Mouse (Mus musculus): ENCODE data around the gene Spata1. TPM values are rescaled to one million over a fixed set of nuclear protein-coding genes. Genes with fewer than 3 reads are reported as not detected.

Gene Spata1
- polyA plus RNA-seq (2015; fragmentation: Nextera tagmentation; extraction: Ambion mirVana), result 4.2 and 5.5 TPM in 2 replicates

- under 1% methylated on average over 44 of the region's 88 CpGs for WGBS
- Histone ChIP-seq H3K4me3 (peak within 1 kb of the TSS; percentile 82), H3K36me3 (replicated peaks) (no peaks in the 10 kb centered on the region), H3K27ac (peak within 1 kb of the TSS; percentile 74), H3K9me3 (no peaks in the 10 kb centered on the region), H3K9ac (peak within 1 kb of the TSS; percentile 69), H3K27me3 (replicated peaks) (no peaks in the 10 kb centered on the region), H3K4me2 (peak within 1 kb of the TSS; percentile 75), H3K4me1 (peaks cover 14% of the 10 kb centered on the region)
- peak; percentile 89 for ATAC-seq (replicated peaks)
Measured at GRCm38 (mm10) chr3:146499431-146500002, at the start of gene Spata1, which contains the start of gene Gng5. Gene Spata1 (minus strand): TSS chr3:146499753. Gene Gng5 (plus strand): TSS chr3:146499807.

- WGBS, result 40% methylated on average over 1 of the region's 1 CpGs
- no peaks in the 10 kb centered on the region for H3K9me3 ChIP-seq
- H3K27me3 ChIP-seq (replicated peaks), result no peaks in the 10 kb centered on the region
- H3K9ac ChIP-seq, result no peak overlapping the region
- H3K27ac ChIP-seq, result no peak overlapping the region
- H3K36me3 ChIP-seq (replicated peaks), result no peaks in the 10 kb centered on the region
- no peak for ATAC-seq (replicated peaks)
- H3K4me3 ChIP-seq, result no peak overlapping the region
- no peaks in the 10 kb centered on the region for H3K4me1 ChIP-seq
- no peak overlapping the region for H3K4me2 ChIP-seq
Measured at GRCm38 (mm10) chr3:146543632-146544031, 44.1 kb upstream of the Spata1 start.

- no peak for ATAC-seq (replicated peaks)
- H3K9me3 ChIP-seq, result no peaks in the 10 kb centered on the region
- H3K4me3 ChIP-seq, result no peak overlapping the region
- H3K36me3 ChIP-seq (replicated peaks), result no peaks in the 10 kb centered on the region
- no peak overlapping the region for H3K4me2 ChIP-seq
- no peak overlapping the region for H3K9ac ChIP-seq
- H3K27me3 ChIP-seq (replicated peaks), result no peaks in the 10 kb centered on the region
- 89% methylated on average over 4 of the region's 4 CpGs for WGBS
- no peaks in the 10 kb centered on the region for H3K4me1 ChIP-seq
- H3K27ac ChIP-seq, result no peak overlapping the region
Measured at GRCm38 (mm10) chr3:146540521-146541273, 41.1 kb upstream of the Spata1 start.

- Histone ChIP-seq H3K27ac (no peak overlapping the region), H3K27me3 (replicated peaks) (no peaks in the 10 kb centered on the region), H3K36me3 (replicated peaks) (no peaks in the 10 kb centered on the region), H3K4me3 (no peak overlapping the region), H3K4me2 (no peak overlapping the region), H3K9ac (no peak overlapping the region), H3K4me1 (no peaks in the 10 kb centered on the region), H3K9me3 (no peaks in the 10 kb centered on the region)
- 53% methylated on average over 6 of the region's 6 CpGs for WGBS
- no peak for ATAC-seq (replicated peaks)
Measured at GRCm38 (mm10) chr3:146534986-146535385, 35.4 kb upstream of the Spata1 start.

GRCm38 (mm10) chr3:146528335-146528734, 28.8 kb upstream of the Spata1 start:
- ATAC-seq (replicated peaks), result no peak
- Histone ChIP-seq H3K27ac (peak overlapping the region; percentile 11; the same call in 1 of the 2 replicates), H3K27me3 (replicated peaks) (no peaks in the 10 kb centered on the region), H3K4me2 (no peak overlapping the region), H3K9me3 (no peaks in the 10 kb centered on the region), H3K36me3 (replicated peaks) (no peaks in the 10 kb centered on the region), H3K4me1 (no peaks in the 10 kb centered on the region), H3K4me3 (no peak overlapping the region), H3K9ac (no peak overlapping the region)
- WGBS, result 15% methylated on average over 2 of the region's 2 CpGs

GRCm38 (mm10) chr3:146521652-146522020, 22.1 kb upstream of the Spata1 start:
- Histone ChIP-seq H3K4me1 (peaks cover 4% of the 10 kb centered on the region; the same call in 1 of the 2 replicates), H3K27ac (peak overlapping the region; percentile 99), H3K27me3 (replicated peaks) (no peaks in the 10 kb centered on the region), H3K9me3 (no peaks in the 10 kb centered on the region), H3K36me3 (replicated peaks) (peaks cover 14% of the 10 kb centered on the region; the same call in 1 of the 2 replicates), H3K9ac (0 out of 2 replicates have a peak overlapping the region, but pooled peaks have one; percentile 15), H3K4me2 (peak overlapping the region; percentile 66), H3K4me3 (peak overlapping the region; percentile 91)
- ATAC-seq (replicated peaks), result 0 out of 2 replicates have a peak, but pooled peaks have one; percentile 9
- WGBS, result 12% methylated on average over 8 of the region's 8 CpGs

- ATAC-seq (replicated peaks), result peak; percentile 96
- Histone ChIP-seq H3K9me3 (no peaks in the 10 kb centered on the region), H3K9ac (peak within 1 kb of the TSS; percentile 88), H3K27me3 (replicated peaks) (no peaks in the 10 kb centered on the region), H3K36me3 (replicated peaks) (peaks cover 14% of the 10 kb centered on the region; the same call in 1 of the 2 replicates), H3K4me1 (peaks cover 4% of the 10 kb centered on the region; the same call in 1 of the 2 replicates), H3K4me3 (peak within 1 kb of the TSS; percentile 91), H3K4me2 (peak within 1 kb of the TSS; percentile 66), H3K27ac (peak within 1 kb of the TSS; percentile 99)
- WGBS, result under 1% methylated on average over 64 of the region's 82 CpGs
Measured at GRCm38 (mm10) chr3:146520798-146521651, 21.5 kb upstream of the Spata1 start, which contains the start of gene Rpf1. Gene Rpf1 (minus strand): TSS chr3:146521429.

GRCm38 (mm10) chr3:146520226-146520797, 20.8 kb upstream of the Spata1 start:
- H3K9me3 ChIP-seq, result no peaks in the 10 kb centered on the region
- 35% methylated on average over 5 of the region's 5 CpGs for WGBS
- H3K36me3 ChIP-seq (replicated peaks), result peaks cover 17% of the 10 kb centered on the region; the same call in 1 of the 2 replicates
- H3K4me1 ChIP-seq, result peaks cover 4% of the 10 kb centered on the region; the same call in 1 of the 2 replicates
- peak; percentile 28 for ATAC-seq (replicated peaks)
- H3K4me3 ChIP-seq, result peak overlapping the region; percentile 91
- H3K9ac ChIP-seq, result peak overlapping the region; percentile 88
- H3K27ac ChIP-seq, result peak overlapping the region; percentile 99
- peak overlapping the region; percentile 66 for H3K4me2 ChIP-seq
- H3K27me3 ChIP-seq (replicated peaks), result no peaks in the 10 kb centered on the region

- H3K9ac ChIP-seq, result no peak overlapping the region
- no peak overlapping the region for H3K4me3 ChIP-seq
- no peak for ATAC-seq (replicated peaks)
- H3K4me2 ChIP-seq, result no peak overlapping the region
- H3K36me3 ChIP-seq (replicated peaks), result peaks cover 20% of the 10 kb centered on the region
- no peaks in the 10 kb centered on the region for H3K27me3 ChIP-seq (replicated peaks)
- peaks cover 2% of the 10 kb centered on the region; the same call in 1 of the 2 replicates for H3K4me1 ChIP-seq
- no peaks in the 10 kb centered on the region for H3K9me3 ChIP-seq
- H3K27ac ChIP-seq, result no peak overlapping the region
- 95% methylated on average over 7 of the region's 7 CpGs for WGBS
Measured at GRCm38 (mm10) chr3:146506711-146507110, 7.2 kb upstream of the Spata1 start.

- Histone ChIP-seq H3K36me3 (replicated peaks) (peaks cover 8% of the 10 kb centered on the region; the same call in 1 of the 2 replicates), H3K27ac (no peak overlapping the region), H3K9ac (no peak overlapping the region), H3K4me1 (peaks cover 14% of the 10 kb centered on the region), H3K27me3 (replicated peaks) (no peaks in the 10 kb centered on the region), H3K4me2 (peak overlapping the region; percentile 75), H3K4me3 (peak overlapping the region; percentile 82; the same call in 1 of the 2 replicates), H3K9me3 (no peaks in the 10 kb centered on the region)
- ATAC-seq (replicated peaks), result no peak
- WGBS, result 62% methylated on average over 5 of the region's 5 CpGs
Measured at GRCm38 (mm10) chr3:146501601-146502123, 2.1 kb upstream of the Spata1 start.

GRCm38 (mm10) chr3:146500810-146501201, 1.3 kb upstream of the Spata1 start:
- H3K9me3 ChIP-seq, result no peaks in the 10 kb centered on the region
- H3K4me2 ChIP-seq, result peak overlapping the region; percentile 75
- no peaks in the 10 kb centered on the region for H3K27me3 ChIP-seq (replicated peaks)
- no peak for ATAC-seq (replicated peaks)
- peaks cover 14% of the 10 kb centered on the region for H3K4me1 ChIP-seq
- peak overlapping the region; percentile 69; the same call in 1 of the 2 replicates for H3K9ac ChIP-seq
- H3K4me3 ChIP-seq, result peak overlapping the region; percentile 82
- 15% methylated on average over 5 of the region's 5 CpGs for WGBS
- no peak overlapping the region for H3K27ac ChIP-seq
- H3K36me3 ChIP-seq (replicated peaks), result peaks cover 1% of the 10 kb centered on the region; the same call in 1 of the 2 replicates

All from midbrain, embryonic 15.5 days (tissue).